Mouse (Mus musculus) gastrocnemius, adult 18-20 months (tissue): ENCODE data around the gene Atf7ip. TPM values are rescaled to one million over a fixed set of nuclear protein-coding genes. Genes with fewer than 3 reads are reported as not detected.
"Not testable (repeated sequence)": the region's sequence is repeated elsewhere in the genome, so short reads cannot be mapped to it uniquely, and the experiment has no call there.

ENCODE experiments used
- DNase-seq: peaks from one replicate; pipeline ENCODE4 v3.0.0; 2021; ENCODE audit warnings: low spot score
- long read RNA-seq, 2 experiments: library from polyadenylated mRNA; stranded (forward); transcript quantifications; one replicate each; pipeline ENCODE4 v2.0.0; 2021
- total RNA-seq, 2 experiments: library from RNA; stranded (reverse); gene quantifications; 2 replicates each; pipeline ENCODE4 v1.2.3; 2021

The Atf7ip gene
- total RNA-seq, result 10 to 100 TPM; 40.0 to 42.4 TPM
- long read RNA-seq, experiment 1, full-length matches to known transcripts, result 1 of 3 reads
- long read RNA-seq, experiment 1, partial matches to known transcripts, result 0 of 3 reads
- long read RNA-seq, experiment 1, other reads (novel, unspliced or antisense), result 2 of 3 reads
- long read RNA-seq, experiment 2, partial matches to known transcripts, result 0 of 4 reads
- long read RNA-seq, experiment 2, other reads (novel, unspliced or antisense), result 4 of 4 reads

- DNase-seq, result not testable (repeated sequence)
These were observed at the start of gene Atf7ip for GRCm38 (mm10) chr6:136505867-136506266. TSS of gene Atf7ip (plus strand) at chr6:136506167.

DNA sequence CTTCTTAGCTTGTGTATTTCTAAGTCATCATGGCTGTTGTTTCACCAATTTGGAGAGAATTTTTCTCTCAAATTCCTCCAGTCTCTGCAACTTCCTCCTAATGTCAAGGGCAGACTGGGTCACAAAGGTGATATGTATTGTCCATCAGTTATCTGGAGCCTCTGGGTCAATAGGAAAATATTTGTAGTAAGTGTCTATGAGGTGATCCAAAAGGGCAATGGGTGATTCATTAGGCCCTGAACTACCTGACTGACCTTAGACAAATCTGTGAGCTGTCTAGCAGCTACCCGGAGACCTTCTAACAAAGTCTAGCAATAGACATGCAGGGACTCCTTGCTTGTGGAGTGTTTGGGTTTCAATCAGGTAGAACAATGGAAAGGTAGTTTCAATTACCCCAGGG is 49.7 kb upstream of the Atf7ip start:
- no peak for DNase-seq

DNA sequence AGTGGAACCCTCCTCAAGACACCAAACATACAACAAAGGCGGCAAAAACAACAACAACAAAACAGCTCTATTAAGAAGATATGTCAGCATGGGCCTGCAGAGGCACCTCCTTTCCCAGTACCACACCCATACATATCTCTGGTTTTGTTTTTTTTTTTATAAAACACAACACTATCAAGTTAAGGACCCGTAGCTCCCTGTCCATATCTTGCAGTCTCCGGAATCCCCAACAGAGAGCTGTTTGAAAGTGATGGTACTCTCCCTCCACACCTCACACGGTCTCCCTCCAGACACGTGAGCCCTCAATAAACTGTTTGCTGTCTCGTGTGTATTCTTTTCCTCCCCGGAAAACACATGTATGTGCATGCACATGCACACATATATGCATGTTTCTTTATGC is 46.8 kb upstream of the Atf7ip start:
- no peak for DNase-seq

GRCm38 (mm10) chr6:136463491-136463890 is 42.5 kb upstream of the Atf7ip start:
- DNase-seq, result no peak

GRCm38 (mm10) chr6:136464121-136464621 is 41.8 kb upstream of the Atf7ip start:
- DNase-seq, result no peak

DNA sequence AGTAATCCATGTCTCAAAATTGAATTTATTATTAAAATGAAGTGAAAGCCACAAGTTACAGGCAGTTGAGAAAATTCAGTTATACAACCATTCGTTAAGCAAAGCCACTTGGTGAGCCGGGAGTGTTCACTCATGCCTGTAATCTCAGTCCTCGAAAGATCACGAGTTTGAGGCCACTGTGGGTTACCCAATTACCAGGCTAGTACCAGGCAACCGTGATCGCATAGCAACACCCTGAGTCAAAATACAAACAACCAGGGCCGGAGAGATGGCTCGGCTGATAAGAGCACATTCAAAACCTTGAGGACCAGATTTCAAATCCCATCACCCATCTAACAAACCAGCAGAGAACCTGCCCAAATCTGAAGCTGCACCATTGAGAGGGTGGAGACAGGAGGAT is 40.9 kb upstream of the Atf7ip start:
- no peak for DNase-seq

DNA sequence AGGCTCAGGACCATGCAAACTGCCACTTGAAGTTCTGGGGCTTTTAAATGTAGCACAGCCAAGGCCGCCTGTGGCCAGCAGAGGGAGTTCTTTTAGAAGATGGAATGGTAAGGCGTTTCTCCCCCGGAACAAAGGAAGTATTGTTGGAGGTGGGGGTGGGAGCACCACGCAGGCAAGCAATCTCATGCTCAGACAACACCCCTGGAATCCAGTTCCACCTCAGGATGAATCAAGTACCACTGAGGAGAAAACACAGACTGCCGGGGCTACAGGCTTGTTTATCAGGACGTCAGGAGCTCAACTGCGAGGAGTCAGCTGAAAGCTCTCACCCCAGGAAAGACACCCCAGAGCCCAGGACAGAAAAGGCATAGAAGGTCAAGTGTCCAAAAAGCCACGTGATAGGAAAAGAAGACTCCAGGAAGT is 40.0 kb upstream of the Atf7ip start:
- peak; percentile 65 for DNase-seq

GRCm38 (mm10) chr6:136466956-136467750 is 38.8 kb upstream of the Atf7ip start:
- peak; percentile 85 for DNase-seq

- DNase-seq, result peak; percentile 23
These were observed 38.1 kb upstream of the Atf7ip start for GRCm38 (mm10) chr6:136467837-136468236.

GRCm38 (mm10) chr6:136468401-136468912 is 37.5 kb upstream of the Atf7ip start:
- DNase-seq, result peak; percentile 93

DNA sequence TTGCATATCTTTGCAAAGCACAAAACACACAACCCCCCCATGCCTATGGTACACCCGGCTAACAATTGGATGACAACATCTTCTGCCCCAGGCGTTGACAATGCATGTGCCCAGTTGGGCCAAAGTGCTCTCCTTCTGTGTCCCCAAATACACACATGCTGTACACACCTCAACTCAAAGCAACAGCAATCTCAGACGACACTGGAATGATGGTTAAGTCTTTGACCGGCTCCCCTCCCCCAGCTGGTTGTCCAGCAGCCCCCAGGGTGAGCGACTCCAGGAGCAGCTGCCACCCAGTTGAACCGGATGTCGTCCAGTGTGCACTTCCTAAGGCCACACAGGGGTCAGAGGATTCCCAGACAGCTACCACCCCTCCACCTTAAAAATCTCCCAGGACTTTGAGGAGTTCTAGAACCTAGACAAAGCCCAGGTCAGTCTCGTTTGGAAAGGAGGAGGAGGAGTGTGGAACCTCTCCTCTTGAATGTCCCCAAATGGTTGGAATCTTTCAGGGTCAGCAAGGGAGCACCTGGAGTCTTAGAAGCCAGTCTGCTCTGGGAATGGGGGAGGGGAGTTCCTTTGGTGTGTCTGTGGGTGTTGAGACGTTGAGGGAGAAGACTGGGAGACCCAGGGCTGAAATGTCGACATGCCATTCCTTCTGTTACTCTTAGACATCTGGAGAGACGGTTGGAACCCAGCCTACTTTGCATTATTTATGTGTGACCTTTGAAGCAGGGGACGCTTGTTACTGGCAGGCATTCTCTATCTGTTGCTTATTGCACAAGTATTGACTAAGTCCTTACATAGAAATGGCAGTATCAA is 36.8 kb upstream of the Atf7ip start:
- no peak for DNase-seq

DNA sequence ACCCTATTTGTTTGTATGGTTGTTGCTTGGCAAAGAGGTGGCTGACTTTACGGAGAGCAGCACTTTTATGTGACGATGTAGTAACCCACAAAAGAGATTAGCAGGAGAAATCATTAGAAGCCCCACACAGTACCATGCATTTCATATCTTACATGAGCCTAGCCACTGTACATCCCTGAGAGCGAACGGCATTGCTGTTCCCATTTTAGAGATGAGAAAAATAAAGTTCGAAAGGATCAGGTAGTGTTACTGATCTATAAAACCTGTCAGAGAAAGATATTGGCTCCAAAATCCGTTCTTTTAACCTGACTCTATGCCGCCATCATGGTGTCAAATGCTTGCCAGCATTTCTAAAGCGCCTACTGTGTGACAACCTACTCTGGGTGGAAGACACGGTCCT is 36.2 kb upstream of the Atf7ip start:
- DNase-seq, result no peak

DNA sequence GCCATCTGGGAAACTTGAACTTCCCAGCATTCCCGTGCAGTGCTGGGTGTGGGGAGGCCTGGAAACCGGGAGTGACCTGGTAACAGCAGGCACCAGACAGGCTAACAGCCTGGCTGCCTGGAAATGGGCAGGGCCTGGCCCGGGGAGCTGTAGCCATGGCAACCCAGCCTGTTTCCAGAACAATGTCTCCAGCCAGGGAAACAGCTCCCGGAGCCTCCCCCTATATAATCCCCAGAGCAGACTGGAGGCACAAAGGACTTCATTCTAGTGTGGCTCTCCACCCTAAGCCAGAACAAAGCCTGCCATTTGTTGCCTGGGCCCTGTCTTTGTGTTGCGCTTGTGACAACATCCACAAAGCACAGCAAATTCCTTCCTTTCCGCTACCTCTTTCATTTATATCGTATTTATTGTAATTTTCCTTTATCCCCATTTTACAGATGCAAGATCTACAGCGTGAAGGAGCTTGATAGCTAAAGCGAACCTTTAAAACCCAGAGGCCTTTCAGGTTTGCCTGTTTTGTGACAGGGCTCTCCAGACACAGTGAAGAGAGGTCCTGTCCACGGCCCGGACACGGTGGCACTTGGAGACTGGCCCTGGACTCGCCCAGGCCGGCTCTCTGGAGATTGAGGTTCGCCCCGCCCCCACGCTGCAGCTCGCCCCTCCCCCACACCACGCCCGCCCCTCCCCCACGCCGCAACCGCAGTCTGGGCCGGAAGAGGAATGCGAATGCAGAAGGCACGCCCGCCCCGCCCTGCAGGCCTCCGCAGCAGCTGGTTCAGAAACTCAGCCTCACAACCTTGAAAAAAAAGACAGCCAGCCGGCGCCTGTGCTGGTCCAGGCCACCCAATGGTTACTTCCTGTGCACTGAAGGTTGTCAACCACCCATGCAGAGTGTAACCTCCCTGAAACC is 35.4 kb upstream of the Atf7ip start:
- peak; percentile 83 for DNase-seq

DNA sequence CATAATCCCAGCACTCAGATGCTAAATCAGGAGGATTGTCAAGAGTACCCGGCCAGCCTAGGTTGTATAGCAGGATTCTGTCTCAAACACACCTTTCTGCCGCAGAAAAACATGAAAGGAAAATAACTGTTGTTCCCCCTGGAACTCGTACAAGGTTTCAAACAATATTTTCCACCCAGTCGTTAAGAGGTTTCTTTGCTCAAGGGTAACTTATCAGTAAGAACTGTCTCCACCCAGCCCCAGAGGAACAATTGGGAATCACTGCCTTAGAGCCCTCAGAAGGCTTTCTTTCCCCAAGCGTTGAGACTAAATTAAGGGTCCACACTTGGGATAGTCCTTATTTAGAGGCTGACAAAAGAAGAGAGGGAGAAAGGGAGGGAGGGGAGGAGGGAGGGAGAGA is 34.4 kb upstream of the Atf7ip start:
- DNase-seq, result peak; percentile 15

DNA sequence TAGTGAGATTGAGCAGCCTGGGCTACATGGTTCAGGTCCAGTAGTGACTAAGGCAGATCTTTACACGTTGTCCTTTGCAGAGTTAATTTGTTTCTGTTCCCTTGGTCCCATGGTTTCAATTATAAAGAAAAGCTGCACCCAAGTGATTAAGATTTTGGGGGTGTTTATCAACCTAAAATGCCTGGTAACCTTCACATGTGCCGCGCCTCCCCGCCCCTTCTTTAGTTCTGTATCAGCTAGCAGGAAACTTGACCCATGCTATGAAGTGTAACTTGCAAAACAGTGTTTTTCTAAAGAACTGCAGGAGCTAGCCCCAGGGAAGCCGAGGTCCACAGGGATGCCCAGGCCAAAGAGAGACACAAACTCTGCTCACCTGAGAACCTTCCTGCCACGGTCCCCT is 33.2 kb upstream of the Atf7ip start:
- DNase-seq, result no peak

GRCm38 (mm10) chr6:136473472-136474129 is 32.4 kb upstream of the Atf7ip start:
- no peak for DNase-seq

DNA sequence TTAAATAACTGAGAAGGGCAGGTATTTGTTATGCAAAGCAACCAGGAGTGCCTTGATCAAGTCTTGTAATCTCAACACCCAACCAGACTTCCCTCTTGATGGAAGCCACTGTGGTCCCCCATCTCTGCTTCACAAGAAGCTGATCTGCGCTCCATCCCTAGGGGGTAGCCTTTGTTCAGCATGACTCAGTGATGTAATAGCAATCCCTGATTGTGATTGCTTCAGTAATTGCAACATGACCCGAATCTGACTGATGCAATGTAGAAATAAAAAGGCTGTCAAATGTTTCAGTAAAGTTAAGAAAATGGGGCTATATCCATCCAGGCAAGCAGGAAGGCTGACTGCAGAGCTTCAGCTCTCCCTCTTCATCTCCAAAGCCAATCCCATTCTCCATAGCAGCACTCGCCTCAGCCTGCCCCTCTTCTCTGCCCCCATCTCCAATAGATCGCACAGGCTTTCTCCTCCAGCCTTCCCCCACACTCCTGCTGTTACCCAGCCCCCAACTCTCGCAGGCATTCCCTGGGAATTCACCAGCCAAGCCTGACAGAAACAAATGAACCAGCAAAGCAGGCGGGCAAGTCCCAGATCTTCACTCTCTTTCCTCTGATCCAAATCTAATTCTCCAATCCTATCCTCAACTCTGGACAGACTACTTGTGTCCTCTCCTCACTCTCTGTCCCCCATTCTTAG is 30.7 kb upstream of the Atf7ip start:
- no peak for DNase-seq

GRCm38 (mm10) chr6:136477878-136478277 is 28.1 kb upstream of the Atf7ip start:
- DNase-seq, result no peak

GRCm38 (mm10) chr6:136483531-136483930 is 22.4 kb upstream of the Atf7ip start:
- no peak for DNase-seq

- no peak for DNase-seq
These were observed 21.9 kb upstream of the Atf7ip start for GRCm38 (mm10) chr6:136484093-136484492.
